Mouse (Mus musculus) cortical plate, adult 2 months (tissue): ENCODE measurements around the gene Cdh23.

Experiments
- CTCF ChIP-seq: fragments of 200-500 bp; IDR thresholded peaks from 2 replicates; pipeline ENCODE4 v1.5.1; 2011; ENCODE audit warnings: mild to moderate bottlenecking, control low read depth, low read length; ENCODE audit not compliant: insufficient read depth; ENCODE audit errors: extremely low read depth
- POLR2A ChIP-seq: fragments of 200-500 bp; IDR thresholded peaks from 2 replicates; pipeline ENCODE4 v1.6.1; 2011; ENCODE audit warnings: mild to moderate bottlenecking, low read length, control low read depth; ENCODE audit not compliant: insufficient read depth; ENCODE audit errors: extremely low read depth

DNA sequence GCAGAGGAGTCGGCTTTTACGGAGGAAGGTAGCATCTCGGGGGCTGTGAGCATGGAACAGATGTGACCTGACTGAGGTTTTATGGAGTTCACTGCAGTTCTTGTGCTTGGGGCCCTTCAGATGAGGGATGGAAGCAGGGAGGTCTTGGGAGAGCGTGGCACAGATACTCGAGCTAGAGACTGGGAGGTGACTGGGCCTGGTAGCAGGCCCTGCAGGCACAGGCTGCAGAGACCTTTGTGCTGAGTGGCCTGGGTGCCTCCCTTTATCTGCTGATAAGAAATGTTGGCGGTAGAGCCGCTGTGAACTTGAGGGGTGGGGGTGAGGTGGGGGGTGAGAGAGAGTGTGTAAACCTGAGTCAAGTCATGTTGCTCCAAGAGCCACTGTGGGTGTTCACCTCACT lies 361.7 kb downstream of the Cdh23 start:
- TF ChIP-seq CTCF: no peak
- TF ChIP-seq POLR2A: no peak
